Mouse (Mus musculus): ENCODE data around the gene Fam117a. TPM values are rescaled to one million over a fixed set of nuclear protein-coding genes. Genes with fewer than 3 reads are reported as not detected.

Fam117a gene
- total RNA-seq, 2 experiments from 2014 or later, result 1.6 to 2.6 TPM

- no peak for DNase-seq (ENCODE audit: low spot score)
These were observed 27.6 kb downstream of the Fam117a start for GRCm38 (mm10) chr11:95364388-95364787.

- DNase-seq (ENCODE audit: low spot score), result peak; percentile 94
These were observed 28.8 kb downstream of the Fam117a start for GRCm38 (mm10) chr11:95365596-95365995.

- peak; percentile 43 for DNase-seq (ENCODE audit: low spot score)
These were observed 29.6 kb downstream of the Fam117a start for GRCm38 (mm10) chr11:95366280-95366897.

GRCm38 (mm10) chr11:95367011-95367735, 30.4 kb downstream of the Fam117a start:
- no peak for DNase-seq (ENCODE audit: low spot score)

GRCm38 (mm10) chr11:95368231-95368823, 31.5 kb downstream of the Fam117a start:
- no peak for DNase-seq (ENCODE audit: low spot score)

- no peak for DNase-seq (ENCODE audit: low spot score)
These were observed 32.1 kb downstream of the Fam117a start for GRCm38 (mm10) chr11:95368871-95369270.

- peak; percentile 79 for DNase-seq (ENCODE audit: low spot score)
These were observed 33.4 kb downstream of the Fam117a start for GRCm38 (mm10) chr11:95369964-95370890.

GRCm38 (mm10) chr11:95371182-95371581, 34.4 kb downstream of the Fam117a start:
- no peak for DNase-seq (ENCODE audit: low spot score)

GRCm38 (mm10) chr11:95378926-95379325, 42.1 kb downstream of the Fam117a start:
- no peak for DNase-seq (ENCODE audit: low spot score)

GRCm38 (mm10) chr11:95379552-95379951, 42.7 kb downstream of the Fam117a start:
- no peak for DNase-seq (ENCODE audit: low spot score)

GRCm38 (mm10) chr11:95380711-95381110, 43.9 kb downstream of the Fam117a start:
- DNase-seq (ENCODE audit: low spot score), result no peak

GRCm38 (mm10) chr11:95381146-95381545, 44.3 kb downstream of the Fam117a start:
- no peak for DNase-seq (ENCODE audit: low spot score)

GRCm38 (mm10) chr11:95383331-95383986, 46.6 kb downstream of the Fam117a start:
- DNase-seq (ENCODE audit: low spot score), result peak; percentile 80

GRCm38 (mm10) chr11:95384004-95384318, 47.1 kb downstream of the Fam117a start:
- DNase-seq (ENCODE audit: low spot score), result no peak

GRCm38 (mm10) chr11:95384319-95384972, 47.6 kb downstream of the Fam117a start, which contains the start of gene Slc35b1:
Slc35b1 (plus strand) TSS chr11:95384692.
- DNase-seq (ENCODE audit: low spot score), result peak; percentile 96

- DNase-seq (ENCODE audit: low spot score), result no peak
These were observed 48.1 kb downstream of the Fam117a start for GRCm38 (mm10) chr11:95384973-95385320.

GRCm38 (mm10) chr11:95387354-95387753, 50.5 kb downstream of the Fam117a start:
- no peak for DNase-seq (ENCODE audit: low spot score)

GRCm38 (mm10) chr11:95389006-95389405, 52.2 kb downstream of the Fam117a start:
- no peak for DNase-seq (ENCODE audit: low spot score)

- DNase-seq (ENCODE audit: low spot score), result no peak
These were observed 53.6 kb downstream of the Fam117a start for GRCm38 (mm10) chr11:95390420-95390819.

GRCm38 (mm10) chr11:95391201-95391600, 54.4 kb downstream of the Fam117a start:
- DNase-seq (ENCODE audit: low spot score), result no peak

- peak; percentile 63 for DNase-seq (ENCODE audit: low spot score)
These were observed 54.9 kb downstream of the Fam117a start for GRCm38 (mm10) chr11:95391743-95392142.

Data from gastrocnemius, adult 18-20 months (tissue).